Mouse (Mus musculus): ENCODE measurements around the gene Rtkn.
A peak's percentile ranks its signal among the peaks of the same experiment; 100 is the strongest.
"Not testable (repeated sequence)": the region's sequence is repeated elsewhere in the genome, so short reads cannot be mapped to it uniquely, and the experiment has no call there.

DNA sequence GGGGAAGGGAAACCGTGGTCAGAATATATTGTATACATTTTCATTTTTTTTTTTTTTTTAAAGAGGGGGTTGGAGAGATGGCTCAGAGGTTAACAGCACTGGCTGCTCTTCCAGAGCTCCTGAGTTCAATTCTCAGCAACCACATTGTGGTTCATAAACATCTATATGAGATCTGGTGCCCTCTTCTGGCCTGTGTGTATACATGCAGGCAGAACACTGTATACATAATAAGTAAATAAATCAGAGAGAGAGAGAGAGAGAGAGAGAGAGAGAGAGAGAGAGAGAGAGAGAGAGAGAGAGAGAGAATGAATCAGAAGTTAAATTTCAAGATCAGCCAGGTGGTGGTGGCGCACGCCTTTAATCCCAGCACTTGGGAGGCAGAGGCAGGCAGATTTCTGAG, 24.2 kb downstream of the Rtkn start:
- peak; percentile 67 for TF ChIP-seq CTCF (IDR thresholded peaks at IDR 0.05; ENCODE audit: low read depth)
- TF ChIP-seq EP300 (IDR thresholded peaks at IDR 0.05; ENCODE audit: low read depth), result not testable (repeated sequence)

All from liver, embryonic 14.5 days (tissue).